Mouse (Mus musculus) stomach, postnatal 0 days (tissue): Measurements from ENCODE around the gene Spag7. TPM values are rescaled to one million over a fixed set of nuclear protein-coding genes. Genes with fewer than 3 reads are reported as not detected.
A peak's percentile ranks its signal among the peaks of the same experiment; 100 is the strongest.

Experiments
- ATAC-seq: fragments of 200-750 bp; cut with Nextera tagmentation; 2 replicates; pipeline ENCODE4 v1.8.0; 2017; ENCODE audit not compliant: low FRiP score, low TSS enrichment
- DNase-seq: peaks from one replicate; pipeline ENCODE4 v3.0.0-alpha.2; 2016; ENCODE audit warnings: low spot score
- H3K27ac ChIP-seq: fragments of 300-500 bp; sonication (generic); replicated peaks from 2 replicates; pipeline ENCODE4 v1.5.1; 2014; ENCODE audit warnings: mild to moderate bottlenecking, control low read depth
- H3K27me3 ChIP-seq: fragments of 300-500 bp; sonication (generic); 2 replicates; pipeline ENCODE4 v1.6.1; 2014; ENCODE audit warnings: low read length; ENCODE audit not compliant: control insufficient read depth, insufficient read depth
- H3K36me3 ChIP-seq: fragments of 300-500 bp; sonication (generic); 2 replicates; pipeline ENCODE4 v1.6.1; 2014; ENCODE audit warnings: low read length, mixed read lengths; ENCODE audit not compliant: control insufficient read depth, insufficient read depth
- H3K4me1 ChIP-seq: fragments of 300-500 bp; sonication (generic); replicated peaks from 2 replicates; pipeline ENCODE4 v1.6.1; 2014; ENCODE audit warnings: antibody characterized with exemption; ENCODE audit not compliant: control insufficient read depth, insufficient read depth
- H3K4me2 ChIP-seq: fragments of 300-500 bp; sonication (generic); replicated peaks from 2 replicates; pipeline ENCODE4 v1.6.1; 2014; ENCODE audit warnings: low read depth, mild to moderate bottlenecking, control low read depth, moderate library complexity
- H3K4me3 ChIP-seq: fragments of 300-500 bp; sonication (generic); 2 replicates; pipeline ENCODE4 v1.5.1; 2014; ENCODE audit warnings: low read depth, low read length, control low read depth
- H3K9ac ChIP-seq: fragments of 300-500 bp; sonication (generic); 2 replicates; pipeline ENCODE4 v1.6.1; 2014; ENCODE audit warnings: mild to moderate bottlenecking, low read length, control low read depth, mixed read lengths
- H3K9me3 ChIP-seq: fragments of 300-500 bp; sonication (generic); 2 replicates; pipeline ENCODE4 v1.6.1; 2016; ENCODE audit warnings: low read length; ENCODE audit not compliant: control insufficient read depth
- CTCF ChIP-seq: IDR thresholded peaks from 2 replicates; pipeline ENCODE4 v1.5.1; 2016; ENCODE audit warnings: antibody characterized with exemption, low read depth, mild to moderate bottlenecking, moderate library complexity
- EP300 ChIP-seq: optimal IDR thresholded peaks from 2 replicates; pipeline ENCODE3; 2016; ENCODE audit warnings: antibody characterized with exemption
- WGBS: fragments of 180-500 bp; shearing (Covaris S2); extraction: QIAGEN DNeasy Blood & Tissue Kit; methylation state at CpG from one replicate; pipeline ENCODE4 v1.1.7; 2014; 5-methylcytosine and 5-hydroxymethylcytosine counted together
- polyA plus RNA-seq: library from polyadenylated mRNA; unstranded; fragments of >200 nt; fragmentation: Nextera tagmentation; extraction: Ambion mirVana; gene quantifications from 2 replicates; pipeline ENCODE4 v1.2.1, GENCODE M21; 2015

The Spag7 gene
- polyA plus RNA-seq, 1 experiment from 2014 or later, result 77.7 TPM

DNA sequence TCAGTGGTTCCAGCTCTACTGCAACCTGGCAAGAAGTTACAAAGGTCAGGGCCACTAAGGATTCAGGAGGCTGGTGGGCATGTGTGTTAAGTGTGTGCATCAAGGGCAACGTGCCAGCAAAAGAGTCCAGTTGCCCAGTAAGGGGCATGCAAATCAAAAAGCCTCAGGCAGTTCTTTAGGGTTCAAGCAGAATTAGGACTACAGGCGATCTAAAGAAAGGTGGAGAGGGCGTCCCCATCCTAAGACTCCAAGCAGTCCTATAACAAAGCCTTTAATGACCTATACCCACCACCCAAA lies 23.0 kb downstream of the Spag7 start:
- H3K27me3 ChIP-seq, result no peaks in the 10 kb centered on the region
- H3K9me3 ChIP-seq, result no peaks in the 10 kb centered on the region
- no peak for TF ChIP-seq CTCF
- TF ChIP-seq EP300, result no peak
- peak overlapping the region; percentile 83 for H3K9ac ChIP-seq
- 17% methylated on average over 3 of the region's 3 CpGs for WGBS
- peaks cover 3% of the 10 kb centered on the region for H3K4me1 ChIP-seq
- H3K4me2 ChIP-seq, result peak overlapping the region; percentile 71
- peak overlapping the region; percentile 79 for H3K27ac ChIP-seq
- peaks cover 23% of the 10 kb centered on the region for H3K36me3 ChIP-seq
- DNase-seq (no peak), ATAC-seq (no peak)
- H3K4me3 ChIP-seq, result peak overlapping the region; percentile 54

DNA sequence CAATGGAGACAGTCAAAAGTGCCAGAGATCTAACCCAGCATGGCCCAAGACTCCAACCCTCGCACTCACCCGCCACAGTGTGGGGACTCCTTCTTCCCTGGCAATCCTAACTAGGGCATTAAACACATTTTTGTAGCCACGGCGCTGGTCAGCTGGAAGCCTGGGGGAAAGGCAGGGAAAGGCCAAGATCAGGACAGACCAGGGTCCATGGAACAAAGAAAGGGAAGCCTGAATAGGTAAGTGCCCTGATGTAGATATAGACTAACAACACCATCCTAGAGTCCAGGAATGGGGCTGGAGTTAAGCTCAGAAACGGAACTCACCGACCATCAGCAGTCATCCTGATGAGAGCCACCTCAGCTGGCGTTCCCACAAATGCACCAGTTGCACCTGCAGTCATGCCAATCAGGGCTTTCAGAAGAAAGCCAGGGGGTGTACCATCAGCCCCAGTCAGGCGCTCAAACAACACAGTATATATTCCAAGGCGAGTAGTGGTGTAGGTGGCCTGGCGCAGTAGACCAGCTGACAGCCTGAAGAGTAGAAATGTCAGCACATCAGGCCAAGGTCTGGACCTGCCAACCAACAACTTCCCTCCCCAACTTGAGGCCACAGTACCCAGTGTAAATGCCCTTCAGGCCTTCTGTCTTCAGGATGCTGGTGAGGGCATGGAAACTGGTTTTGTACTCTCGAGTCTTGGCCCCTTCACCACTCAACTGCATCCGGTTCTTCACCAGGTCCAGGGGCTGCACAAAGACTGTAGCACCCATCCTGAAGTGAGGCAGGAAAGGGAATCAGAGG lies 23.6 kb downstream of the Spag7 start:
- H3K9ac ChIP-seq, result peak overlapping the region; percentile 83
- peaks cover 19% of the 10 kb centered on the region for H3K36me3 ChIP-seq
- H3K4me1 ChIP-seq, result peaks cover 3% of the 10 kb centered on the region
- H3K27ac ChIP-seq, result peak overlapping the region; percentile 79
- DNase-seq (no peak), ATAC-seq (no peak)
- H3K27me3 ChIP-seq, result no peaks in the 10 kb centered on the region
- peak overlapping the region; percentile 54 for H3K4me3 ChIP-seq
- TF ChIP-seq EP300 (no peak), CTCF (no peak)
- peak overlapping the region; percentile 71 for H3K4me2 ChIP-seq
- 78% methylated on average over 12 of the region's 12 CpGs for WGBS
- H3K9me3 ChIP-seq, result no peaks in the 10 kb centered on the region

DNA sequence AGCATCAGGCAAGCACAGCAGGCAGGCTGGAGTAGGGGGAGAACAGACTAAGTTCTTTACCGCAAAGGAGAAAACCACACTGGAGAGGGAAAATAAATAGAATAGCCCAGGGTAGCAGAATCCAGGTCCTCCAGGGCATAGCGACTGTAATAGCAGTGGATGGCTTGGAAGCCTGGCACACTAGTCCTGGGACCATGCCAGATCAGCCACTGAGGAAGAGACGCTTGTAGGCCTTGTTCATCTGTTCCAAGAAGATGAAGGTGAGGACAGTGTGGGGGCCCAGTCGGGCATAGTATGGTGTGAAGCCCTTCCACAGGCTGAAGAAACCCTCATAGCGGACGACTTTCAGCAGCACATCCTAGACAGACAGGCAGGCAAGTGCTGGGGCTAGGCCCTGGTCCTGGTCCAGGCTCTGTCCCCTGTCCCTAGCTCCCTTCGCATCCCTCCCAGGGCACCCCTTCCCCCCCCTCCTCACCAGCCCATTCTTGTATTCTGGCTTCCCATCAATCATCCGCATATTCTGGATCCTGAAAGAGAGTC lies 24.6 kb downstream of the Spag7 start:
- Histone ChIP-seq H3K27me3 (no peaks in the 10 kb centered on the region), H3K9ac (no peak overlapping the region), H3K36me3 (peaks cover 15% of the 10 kb centered on the region), H3K4me2 (no peak overlapping the region), H3K27ac (no peak overlapping the region), H3K4me3 (no peak overlapping the region), H3K9me3 (no peaks in the 10 kb centered on the region), H3K4me1 (peaks cover 3% of the 10 kb centered on the region)
- ATAC-seq (no peak), DNase-seq (no peak)
- WGBS, result 98% methylated on average over 8 of the region's 8 CpGs
- TF ChIP-seq CTCF, result no peak
- TF ChIP-seq EP300, result no peak

DNA sequence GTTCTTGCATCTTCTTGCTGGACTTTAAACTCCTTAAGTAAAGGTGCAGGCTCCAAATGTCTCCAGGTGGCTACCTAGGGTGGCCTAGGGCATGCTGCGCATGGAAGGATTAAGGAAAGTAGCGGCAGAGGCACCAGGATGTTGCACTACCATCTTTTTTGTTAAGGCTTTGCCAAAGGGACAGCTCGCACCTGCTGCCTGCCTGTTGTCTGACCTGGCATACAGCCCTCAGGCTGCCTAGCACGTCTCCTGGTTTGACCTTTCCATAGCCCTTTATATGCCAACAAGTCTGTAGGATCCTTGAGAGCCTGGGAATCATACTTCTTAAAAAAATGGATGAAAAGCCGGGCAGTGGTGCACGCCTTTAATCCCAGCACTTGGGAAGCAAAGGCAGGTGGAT lies 26.2 kb downstream of the Spag7 start:
- H3K4me3 ChIP-seq, result no peak overlapping the region
- no peak for TF ChIP-seq CTCF
- TF ChIP-seq EP300, result no peak
- no peaks in the 10 kb centered on the region for H3K9me3 ChIP-seq
- H3K27ac ChIP-seq, result no peak overlapping the region
- no peak for ATAC-seq
- DNase-seq, result no peak
- no peaks in the 10 kb centered on the region for H3K27me3 ChIP-seq
- H3K4me1 ChIP-seq, result peaks cover 3% of the 10 kb centered on the region
- peaks cover 10% of the 10 kb centered on the region for H3K36me3 ChIP-seq
- WGBS, result 89% methylated on average over 6 of the region's 6 CpGs
- no peak overlapping the region for H3K9ac ChIP-seq
- no peak overlapping the region for H3K4me2 ChIP-seq

DNA sequence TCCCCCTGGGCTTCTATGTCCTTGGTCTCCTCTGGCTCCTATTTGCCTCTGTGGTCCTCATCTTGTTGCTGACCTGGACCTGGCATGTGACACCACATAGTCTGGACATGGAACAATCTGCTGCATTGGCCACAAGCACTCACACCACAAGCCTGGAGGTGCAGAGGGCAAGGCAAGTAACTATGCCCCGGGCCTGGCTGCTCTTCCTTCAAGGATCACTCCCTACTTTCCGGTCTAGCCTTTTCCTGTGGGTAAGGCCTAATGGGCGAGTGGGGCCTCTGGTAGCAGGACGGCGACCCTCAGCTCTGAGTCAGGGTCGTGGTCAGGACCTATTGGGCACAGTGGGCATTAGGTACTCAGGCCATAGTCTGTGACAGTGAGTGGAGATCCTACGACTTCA lies 28.0 kb downstream of the Spag7 start:
- Histone ChIP-seq H3K36me3 (peaks cover 10% of the 10 kb centered on the region), H3K4me3 (no peak overlapping the region), H3K4me2 (no peak overlapping the region), H3K9ac (no peak overlapping the region; the same call in 1 of the 2 replicates), H3K27ac (no peak overlapping the region), H3K9me3 (no peaks in the 10 kb centered on the region), H3K4me1 (peaks cover 3% of the 10 kb centered on the region), H3K27me3 (no peaks in the 10 kb centered on the region)
- TF ChIP-seq EP300, result no peak
- TF ChIP-seq CTCF, result no peak
- DNase-seq (no peak), ATAC-seq (no peak)
- WGBS, result 86% methylated on average over 7 of the region's 7 CpGs

DNA sequence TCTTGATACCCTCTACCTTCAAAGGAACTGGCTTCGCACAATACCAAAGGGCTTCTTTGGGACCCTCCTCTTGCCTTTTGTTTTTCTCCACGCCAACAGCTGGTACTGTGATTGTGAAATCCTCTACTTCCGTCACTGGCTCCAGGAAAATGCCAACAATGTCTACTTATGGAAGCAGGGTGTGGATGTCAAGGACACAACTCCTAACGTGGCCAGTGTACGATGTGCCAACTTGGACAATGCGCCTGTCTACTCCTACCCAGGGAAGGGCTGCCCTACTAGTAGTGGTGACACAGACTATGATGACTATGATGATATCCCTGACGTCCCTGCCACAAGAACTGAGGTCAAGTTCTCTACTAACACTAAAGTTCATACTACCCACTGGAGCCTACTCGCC lies 29.2 kb downstream of the Spag7 start:
- Histone ChIP-seq H3K9ac (no peak overlapping the region), H3K4me1 (no peaks in the 10 kb centered on the region), H3K4me3 (no peak overlapping the region), H3K27me3 (no peaks in the 10 kb centered on the region), H3K36me3 (peaks cover 7% of the 10 kb centered on the region), H3K9me3 (no peaks in the 10 kb centered on the region), H3K27ac (no peak overlapping the region), H3K4me2 (no peak overlapping the region)
- 73% methylated on average over 8 of the region's 8 CpGs for WGBS
- TF ChIP-seq CTCF (no peak), EP300 (no peak)
- DNase-seq, result no peak
- no peak for ATAC-seq
